Mouse (Mus musculus): ENCODE measurements around the gene Gm10320.

Gm10320 gene

DNA sequence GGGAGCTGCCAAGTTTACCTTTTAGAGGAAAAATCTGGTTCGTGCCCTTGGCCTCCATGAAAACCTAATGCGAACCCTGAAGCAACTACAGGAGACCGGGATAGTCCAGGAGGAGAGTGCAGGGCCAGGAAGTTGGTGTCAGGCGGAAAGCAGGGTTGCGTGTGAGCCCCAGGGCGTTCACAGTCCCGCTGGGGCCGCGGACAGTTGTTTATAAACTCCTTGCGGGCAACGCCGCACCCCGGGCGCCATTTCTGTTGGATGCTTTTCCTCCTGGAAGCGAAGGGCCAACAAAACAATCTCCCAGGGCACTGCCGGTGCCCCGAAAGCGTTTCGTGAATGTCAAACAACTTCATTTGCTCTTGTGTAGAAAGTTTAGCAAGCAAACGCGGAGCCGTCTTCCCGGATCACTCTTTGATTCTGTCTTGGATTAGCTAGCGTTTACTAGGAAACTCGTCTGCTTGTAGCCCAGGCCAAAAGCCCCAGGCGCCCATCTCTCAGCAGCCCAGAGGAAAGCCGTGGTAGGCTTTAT lies 11.1 kb upstream of the Gm10320 start:
- DNase-seq, result no peak

DNA sequence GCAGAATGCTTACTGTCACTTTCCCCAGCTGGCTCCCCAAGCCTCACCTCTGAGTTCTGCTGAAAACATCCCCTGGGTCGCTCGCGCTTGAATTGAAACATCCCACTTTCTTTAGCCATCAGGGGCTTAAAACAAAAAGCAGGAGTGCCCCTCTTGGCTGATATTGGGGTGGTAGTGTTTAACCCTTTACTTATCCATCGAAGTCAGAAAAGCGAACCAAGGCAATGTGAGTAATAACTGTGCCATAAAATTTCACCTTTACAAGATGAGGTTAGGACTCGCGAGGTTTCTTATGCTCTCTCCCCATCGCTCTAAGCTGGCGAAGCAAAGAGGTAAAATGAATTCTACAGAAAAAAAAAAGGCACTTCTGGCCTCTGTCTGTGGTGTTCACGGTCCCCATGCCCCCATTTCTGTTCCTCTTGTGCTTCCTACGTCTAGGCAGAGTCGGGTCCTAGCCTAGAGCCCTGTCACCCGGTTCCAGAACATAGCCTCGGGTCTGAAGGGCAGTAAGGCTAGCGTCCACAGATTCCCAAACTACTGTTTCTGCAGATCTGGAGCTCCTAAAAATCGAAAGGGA lies 10.5 kb upstream of the Gm10320 start:
- DNase-seq, result no peak

DNA sequence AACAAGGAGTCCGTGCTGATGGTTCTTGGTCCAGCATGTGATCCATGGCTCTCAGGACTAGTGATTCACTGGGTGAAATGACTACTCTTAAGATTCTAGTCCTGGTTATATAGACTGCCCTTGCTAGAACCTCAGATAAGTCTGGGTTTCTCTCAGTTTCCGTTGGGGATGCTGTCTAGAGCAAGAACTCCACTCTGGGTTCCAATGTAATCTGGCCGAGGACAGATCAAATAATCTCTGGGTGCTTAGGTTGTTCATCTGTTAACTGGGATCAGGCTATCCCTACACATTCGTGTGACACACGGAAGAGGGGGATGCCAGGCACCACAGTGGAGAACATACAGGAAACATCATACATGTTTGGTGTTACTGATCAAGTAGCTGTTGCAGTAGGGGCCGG lies 9.5 kb upstream of the Gm10320 start:
- no peak for DNase-seq

DNA sequence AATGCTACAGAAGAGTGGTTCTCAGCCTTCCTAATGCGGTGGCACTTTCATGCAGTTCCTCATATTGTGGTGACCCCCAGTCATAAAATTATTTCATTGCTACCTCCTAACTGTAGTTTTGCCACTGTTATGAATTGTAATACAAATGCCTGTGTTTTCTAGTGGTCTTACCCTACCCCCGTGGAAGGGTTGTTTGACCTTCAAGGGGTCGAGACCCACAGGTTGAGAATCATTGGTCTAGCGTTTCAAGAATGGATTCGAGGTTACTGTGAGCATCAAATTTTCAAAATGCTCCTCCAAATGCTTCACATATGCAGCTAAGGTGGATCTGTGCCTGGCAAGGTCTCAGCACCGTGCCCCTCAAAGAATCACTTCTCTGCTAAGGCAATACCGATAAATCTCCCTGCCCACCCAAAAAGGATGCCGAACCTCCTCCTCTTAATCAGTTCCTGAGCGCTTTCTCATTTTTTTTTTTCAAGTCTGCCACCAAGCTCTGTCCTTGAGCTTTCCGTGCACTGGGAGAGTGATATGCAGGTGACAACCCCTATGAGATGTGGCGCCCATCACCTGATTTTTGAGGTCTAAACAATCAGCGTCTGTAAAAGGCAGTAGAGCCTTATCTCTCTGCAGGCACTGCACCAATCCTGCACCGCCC lies 8.8 kb upstream of the Gm10320 start:
- DNase-seq, result no peak

DNA sequence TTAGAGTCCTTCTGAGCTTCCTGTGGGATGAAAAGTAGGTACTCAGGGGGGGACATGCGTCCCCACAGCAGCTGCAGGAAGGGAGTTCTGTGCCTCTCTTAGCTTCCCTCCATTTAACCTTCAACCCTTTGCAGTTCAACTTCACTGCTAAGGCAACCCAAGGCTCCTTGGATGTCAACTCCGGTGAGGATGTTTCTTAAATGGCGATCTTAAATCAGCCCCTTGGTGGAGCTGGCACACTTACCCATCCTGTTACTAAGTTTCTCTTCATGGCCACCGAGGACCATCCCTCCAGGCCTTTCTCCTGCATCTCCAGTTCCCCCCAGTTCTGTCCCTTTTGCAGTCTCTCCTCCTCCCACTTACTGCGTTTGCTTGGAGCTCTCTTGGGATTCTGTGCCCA lies 6.8 kb upstream of the Gm10320 start:
- DNase-seq, result no peak

DNA sequence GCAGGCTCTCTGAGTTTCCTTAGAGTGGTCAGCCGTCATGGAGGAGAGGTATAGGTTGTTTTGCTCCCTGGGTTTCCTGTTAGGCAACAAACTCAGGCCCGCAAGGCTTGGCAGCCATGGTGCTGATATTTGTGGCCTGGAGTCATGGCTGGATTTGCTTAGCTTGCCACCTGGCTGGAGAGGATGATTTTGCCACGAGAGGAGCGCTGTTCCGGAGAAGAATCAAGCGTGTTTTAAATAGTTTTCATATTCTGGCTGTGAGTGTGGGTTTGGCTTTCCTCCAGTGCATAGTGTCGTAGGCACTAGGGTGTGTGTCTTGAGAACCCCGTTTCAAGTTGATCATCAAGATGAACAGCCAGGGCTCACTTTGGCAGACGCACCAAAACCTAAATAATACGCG lies 6.3 kb upstream of the Gm10320 start:
- peak; percentile 4 for DNase-seq

DNA sequence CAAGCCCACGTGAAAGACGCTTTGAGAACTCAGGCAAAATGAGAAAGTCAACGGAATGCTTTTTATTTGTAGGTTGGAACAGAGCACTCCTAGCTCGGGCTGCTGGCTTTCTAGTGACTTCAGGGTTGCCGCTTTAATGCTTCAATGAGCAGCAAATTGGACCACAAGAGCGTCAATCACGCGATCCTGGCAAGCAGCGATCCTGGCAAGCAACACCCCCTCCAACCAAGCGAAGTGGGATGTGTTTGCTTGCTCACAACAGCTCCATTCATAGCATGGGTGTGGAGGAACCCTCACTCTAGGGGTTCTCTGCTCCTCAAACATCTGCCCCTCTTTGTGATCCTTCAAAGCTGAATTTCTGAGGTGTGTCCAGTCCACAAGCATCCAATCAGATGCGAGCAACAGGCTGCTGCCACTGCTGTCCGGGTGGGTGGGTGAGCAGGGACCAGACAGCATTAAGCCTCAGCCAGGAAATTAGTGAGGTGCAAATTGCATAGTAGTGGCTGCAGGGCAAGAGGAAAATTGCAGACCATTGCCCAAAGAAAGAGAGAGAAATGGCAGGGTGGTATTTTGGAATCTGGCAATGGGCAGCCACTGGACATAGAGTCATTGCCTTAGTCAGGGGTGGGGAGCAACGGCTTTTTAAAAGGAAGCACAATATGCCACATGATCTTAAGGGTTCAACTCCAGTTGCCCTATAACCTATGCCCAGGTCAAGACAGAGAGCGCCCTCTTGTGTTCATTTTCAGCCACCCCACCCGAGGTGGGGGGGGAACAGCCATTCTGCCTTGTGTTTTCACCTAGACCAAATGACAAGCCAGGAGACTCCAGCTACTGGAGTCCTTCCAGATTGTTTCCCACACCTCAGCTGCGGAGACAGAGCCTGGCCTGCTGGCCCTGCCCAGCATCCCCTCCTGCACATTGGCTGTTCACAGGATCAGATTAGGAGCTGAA lies 5.4 kb upstream of the Gm10320 start:
- DNase-seq, result peak; percentile 26

DNA sequence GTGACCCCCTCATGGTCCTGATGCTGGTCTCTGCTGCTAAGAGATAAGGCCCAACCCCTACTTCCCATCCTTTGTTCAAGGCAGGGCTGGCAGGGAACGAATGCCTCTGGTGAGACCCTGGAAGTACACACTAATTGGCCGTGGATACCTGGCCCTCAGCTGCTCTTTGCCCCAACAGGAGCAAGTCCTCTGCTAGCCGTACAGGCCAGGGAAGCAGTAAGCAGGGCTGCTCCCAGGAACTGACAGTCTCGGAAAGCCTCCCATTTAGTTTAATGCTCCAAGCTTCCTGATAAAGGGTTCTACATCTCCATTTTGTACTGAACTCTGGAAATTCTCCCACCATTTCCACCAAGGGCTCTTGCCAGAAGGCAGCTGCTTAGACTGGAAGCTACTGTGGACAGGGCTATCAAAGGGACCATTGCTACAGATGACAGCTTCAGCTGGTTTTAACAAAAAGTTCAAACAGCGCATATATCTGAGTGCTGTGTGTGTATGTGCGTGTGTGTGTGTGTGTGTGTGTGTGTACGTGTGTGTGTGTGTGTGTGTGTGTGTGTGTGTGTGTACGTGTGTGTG lies 2.8 kb upstream of the Gm10320 start:
- DNase-seq, result no peak

DNA sequence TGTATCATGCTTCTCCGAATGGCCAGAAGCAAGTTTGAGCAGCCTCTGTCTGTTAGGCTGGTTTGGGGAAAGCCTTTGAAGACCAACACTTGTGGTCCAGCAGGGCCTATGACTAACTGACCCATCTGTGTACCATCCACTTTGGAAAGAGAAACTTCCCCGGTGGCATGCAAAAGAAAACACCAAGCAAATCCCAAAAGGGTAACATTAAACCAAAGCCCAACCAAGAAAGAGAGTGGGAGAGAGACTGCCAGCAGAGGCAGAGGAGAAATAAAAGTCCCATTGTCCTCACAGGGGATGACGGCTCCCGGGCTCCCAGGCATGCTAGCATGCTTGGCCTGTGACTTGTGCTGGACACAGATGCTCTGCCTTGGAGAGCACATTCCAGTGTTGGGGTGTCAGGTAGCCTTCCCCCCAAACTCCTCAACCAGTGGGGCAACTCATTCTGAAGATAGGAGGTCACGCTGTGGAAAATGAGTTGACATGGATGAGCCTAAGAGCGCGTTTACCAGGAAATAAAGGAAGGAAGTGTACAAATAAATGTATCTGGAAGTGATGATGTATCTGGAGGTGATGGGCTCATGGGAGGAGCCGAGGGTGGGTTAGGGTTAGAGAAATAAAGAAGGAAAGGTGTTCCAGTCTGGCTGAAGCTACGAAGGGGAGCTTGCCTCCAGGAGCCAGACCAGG lies 911 bp upstream of the Gm10320 start:
- DNase-seq, result no peak

DNA sequence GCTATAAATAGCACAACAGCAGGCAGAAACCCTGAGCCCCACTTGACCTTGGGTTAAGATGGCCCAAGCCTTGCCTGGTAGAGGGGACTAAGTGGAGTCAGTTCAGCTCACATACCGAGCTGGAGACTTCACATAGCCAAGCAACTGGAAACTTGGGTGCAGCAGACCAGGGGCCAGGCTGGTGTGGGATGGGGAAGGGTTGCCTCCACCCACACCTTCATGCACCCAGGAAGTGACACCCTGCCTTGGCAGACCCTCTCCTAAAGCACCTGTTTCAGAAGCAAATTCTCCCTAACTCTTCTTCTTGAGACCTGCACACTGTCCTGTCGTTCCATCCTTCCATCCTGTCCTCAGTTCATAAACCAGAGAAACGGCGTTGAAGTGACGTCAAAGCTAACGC lies 5.1 kb downstream of the Gm10320 start:
- no peak for DNase-seq

DNA sequence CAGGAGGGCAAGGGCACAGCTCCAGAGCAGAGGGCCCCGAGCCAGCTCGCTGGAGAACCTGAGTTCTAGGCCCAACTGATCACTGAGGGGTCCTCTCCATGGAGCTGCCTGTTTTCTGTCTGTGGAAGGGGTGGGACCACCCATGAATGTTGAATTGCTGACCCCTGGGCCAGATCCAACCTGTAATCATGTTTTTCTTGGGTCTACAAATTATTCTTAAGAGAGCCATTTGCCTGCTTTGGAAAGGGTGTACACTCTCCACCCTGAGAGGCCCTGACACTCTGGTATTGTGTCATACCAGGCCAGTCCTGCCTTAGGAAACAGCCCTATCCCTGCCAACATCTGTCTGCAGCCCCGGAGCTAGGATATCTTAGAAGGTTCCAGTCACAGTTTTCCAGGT lies 5.6 kb downstream of the Gm10320 start:
- DNase-seq, result no peak

DNA sequence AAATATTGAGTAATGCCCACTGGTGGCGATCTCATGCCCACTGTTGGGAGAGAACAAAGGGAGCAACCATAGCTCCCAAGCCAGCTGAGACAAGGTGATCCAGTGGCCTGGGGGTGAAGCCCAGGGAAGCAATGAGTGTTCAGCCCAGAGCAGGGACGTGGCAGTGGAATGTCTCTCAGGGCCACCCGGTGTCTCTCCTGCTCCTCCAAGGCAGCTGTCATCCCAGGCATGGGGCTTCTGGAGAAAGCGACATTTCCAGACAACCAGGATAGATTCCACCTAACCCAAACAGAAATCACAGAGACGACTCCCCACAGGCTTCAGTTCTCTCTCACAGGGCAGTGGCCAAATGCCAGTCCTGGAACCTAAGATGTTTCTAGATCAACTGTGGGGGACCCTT lies 6.4 kb downstream of the Gm10320 start:
- no peak for DNase-seq

DNA sequence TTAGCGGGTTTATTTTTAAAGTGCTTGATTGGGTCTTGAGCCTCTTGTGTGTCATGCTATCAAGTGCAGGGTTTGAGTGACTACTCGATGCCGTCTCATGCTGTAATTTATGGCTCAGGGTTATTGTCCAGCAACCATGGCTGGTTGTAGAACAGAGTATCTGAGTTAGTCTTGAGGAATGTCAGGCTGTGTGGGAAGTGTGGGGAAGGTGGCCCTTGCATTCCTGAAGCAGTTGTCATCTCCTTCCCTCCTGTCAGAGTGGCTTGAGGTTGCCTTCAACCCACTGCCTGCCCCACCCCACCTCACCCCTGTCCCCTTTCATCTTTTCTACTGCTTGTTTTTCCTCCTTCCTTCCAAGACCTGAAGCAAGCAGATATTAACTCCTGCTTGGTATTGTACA lies 13.8 kb downstream of the Gm10320 start:
- no peak for DNase-seq

DNA sequence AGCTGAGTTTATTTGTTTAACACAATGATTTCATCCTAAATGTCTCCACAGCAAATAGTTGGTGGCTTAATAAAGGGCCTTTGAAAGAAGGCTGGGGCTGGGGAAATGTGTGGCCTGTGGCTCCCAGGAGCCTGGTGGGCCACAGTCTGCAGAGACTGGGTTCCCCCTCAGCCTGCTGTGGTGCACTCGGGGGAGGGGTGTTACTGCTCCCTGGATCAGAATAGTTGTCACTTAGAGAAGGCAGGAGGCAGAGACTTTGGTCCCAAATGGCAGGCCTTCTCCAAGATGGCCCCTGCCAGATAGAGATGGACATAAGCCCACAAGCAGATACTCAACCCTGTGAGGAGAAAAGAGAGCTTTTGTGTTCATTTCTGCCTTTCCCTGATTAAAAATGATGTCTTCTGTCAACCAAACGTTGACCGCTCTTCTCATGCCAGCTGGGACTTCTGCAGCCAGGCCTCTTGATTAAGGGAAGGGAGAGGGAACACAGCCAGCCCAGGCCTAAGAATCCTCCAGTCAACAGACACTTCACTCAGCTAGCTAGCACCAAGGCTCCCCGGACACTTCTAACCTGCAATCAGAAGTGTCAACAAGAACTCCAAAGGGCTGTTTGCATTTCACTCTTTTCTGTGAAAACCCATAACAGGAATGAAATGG lies 14.8 kb downstream of the Gm10320 start:
- DNase-seq, result no peak

DNA sequence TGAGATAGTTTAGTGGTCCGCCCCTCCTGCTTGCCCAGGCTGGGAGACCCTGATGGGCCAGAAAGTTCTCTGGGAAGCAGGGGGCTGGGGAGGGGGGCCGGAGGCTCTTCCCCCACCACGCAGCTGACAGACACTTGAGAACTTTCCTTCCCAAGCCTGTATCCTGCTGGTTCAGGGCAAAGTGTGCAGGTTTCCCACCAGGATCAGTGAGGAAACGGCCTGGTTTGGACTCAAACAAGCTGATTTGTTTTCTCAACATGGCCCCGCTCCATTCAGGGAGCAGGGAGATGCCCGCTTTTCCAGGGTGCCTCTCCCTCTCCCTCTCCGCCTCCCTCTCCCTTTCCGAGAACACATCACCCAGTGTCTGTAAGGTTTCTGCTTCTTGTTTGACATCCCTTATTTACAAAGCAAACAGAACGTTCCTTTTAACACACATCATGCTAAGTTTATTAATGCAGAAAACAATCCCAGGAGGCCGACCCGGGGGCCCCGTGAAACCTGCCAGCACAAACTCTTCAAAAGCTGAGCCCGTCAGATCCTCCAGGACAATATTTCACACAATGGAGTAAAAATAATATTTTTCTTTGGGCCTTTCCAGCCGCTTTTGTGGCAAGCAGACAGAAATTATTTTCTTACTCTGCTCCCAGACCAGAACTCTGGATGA lies 15.5 kb downstream of the Gm10320 start:
- DNase-seq, result no peak

DNA sequence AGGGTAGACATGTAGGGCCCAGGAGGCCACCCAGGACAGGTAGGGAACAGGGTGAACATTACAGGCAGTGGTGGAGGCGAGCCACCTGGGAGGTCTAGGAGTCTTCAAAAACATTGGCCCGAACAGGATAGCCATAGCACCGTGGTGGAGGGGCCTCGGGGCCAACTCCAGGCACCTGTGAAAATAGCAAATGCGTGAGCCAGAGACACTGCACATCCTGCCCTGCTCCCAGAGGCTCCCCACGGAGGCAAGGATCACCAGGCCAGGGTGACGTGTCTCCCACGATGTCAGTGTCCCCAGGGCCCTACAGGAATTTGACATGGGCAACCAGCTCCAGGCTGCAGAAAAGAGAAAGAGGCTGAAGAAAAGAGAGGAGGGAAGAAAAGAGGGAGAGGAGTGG lies 16.1 kb downstream of the Gm10320 start:
- DNase-seq, result no peak

DNA sequence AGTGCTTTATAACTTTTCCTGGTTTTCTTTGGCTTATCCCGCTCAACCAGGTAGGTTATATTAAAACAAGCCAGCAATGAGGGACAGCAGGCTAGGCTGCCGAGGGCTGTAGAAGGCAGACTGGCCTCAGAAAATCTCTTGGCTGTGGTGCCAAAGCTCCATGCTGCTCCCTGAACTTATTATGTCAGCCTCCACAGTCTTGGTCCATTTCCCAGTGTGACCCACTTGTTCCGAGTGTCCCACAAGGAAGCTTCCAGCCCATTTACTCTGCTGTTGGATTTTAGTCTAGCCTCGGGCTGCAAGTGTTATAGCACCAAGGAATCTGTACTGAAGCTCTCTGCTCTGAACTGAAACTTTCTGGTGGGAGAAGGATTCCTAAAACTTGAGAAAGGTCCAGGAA lies 18.8 kb downstream of the Gm10320 start:
- DNase-seq, result no peak

DNA sequence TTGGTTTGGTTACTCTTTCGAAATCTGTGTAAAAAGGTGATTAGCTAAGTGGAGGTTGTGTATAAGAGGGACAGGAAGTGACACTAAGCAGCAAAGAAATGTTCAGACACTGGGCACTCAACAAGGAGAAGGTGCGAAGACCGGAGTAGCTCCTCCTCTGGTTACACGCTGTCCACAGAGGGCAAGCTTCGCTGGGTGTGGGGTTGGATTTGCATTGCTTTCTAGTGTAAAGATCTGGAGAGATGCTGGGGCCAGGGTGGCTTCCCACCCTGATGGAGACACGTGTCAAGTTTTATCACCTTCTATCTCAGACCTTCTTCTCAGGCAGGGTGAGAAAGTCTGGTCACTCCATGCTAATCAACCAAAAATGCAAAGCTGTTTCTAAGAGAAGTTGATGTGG lies 20.0 kb downstream of the Gm10320 start:
- no peak for DNase-seq

DNA sequence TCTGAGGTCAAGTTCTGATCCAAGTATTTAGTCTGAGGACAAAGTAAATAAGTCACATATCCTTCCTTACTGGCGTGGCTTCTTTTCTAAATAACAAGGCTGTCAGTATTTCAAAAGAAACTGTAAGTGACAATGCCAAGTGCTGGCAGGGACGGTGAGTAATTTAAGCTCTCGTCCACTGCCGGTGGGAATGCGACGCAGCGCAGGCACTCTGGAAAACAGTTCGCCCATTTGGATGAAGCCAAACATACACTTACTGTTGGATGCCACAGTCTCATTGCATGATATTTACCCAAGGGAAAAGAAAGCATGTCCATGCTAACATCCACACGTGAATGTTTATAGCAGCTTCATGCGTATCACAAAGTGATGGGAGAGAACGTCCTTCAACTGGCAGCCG lies 21.5 kb downstream of the Gm10320 start:
- no peak for DNase-seq

DNA sequence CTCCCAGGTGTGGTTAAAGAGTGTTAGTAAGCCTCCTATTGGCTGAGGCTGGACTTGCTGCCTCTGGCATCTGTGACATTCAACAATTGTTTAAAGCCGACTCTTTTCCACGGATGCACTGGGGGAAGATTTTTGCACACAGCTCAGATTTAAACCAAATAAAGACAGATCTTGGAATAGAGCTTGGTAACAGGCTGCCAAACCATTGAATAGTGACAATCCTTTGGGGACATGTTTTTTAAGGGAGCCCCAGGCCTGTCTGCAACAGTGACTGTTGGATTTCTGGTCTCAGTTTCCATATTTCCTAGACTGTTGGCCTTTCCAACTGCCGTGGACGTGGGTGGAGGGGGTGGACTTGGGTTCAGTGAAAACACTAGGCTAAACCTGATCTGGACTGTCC lies 21.9 kb downstream of the Gm10320 start:
- DNase-seq, result no peak

DNA sequence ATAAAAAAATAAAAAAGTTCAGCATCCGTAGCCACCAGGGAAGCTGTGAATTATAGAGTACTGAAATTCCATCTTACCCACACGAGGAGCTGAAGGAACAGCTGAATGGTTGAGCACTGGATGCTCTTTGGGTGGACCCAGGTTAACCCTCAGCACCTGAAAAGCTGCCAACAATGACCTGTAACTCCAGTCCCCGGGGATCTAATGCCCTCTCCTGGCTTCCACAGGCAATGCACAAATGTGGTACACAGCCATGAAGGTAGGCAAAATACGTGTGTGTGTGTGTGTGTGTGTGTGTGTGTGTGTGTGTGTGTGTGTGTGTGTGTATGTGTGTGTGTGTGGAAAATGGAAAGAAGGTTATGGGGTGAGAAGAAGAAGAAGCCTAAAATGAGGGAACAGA lies 30.3 kb downstream of the Gm10320 start:
- no peak for DNase-seq

DNA sequence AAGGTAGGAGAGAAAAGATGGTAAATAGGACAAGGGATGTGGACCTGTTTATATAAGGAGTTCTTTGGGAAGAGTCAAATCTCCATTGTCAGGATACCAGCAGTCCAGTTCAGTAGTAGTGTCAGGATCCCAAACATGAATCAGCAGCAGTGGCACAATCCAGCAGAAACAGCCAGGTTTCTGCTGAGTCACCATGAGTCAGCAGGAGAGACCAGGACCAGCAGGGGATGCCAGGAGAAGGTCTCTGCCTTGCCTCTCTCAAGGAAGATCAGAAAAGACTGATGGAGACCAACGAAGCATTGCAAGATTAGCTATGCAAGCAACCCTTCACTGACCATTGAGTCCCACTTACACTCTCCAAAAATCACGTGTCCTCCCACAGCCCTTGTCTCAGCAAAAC lies 35.4 kb downstream of the Gm10320 start:
- DNase-seq, result no peak

Measured in lung, postnatal 36 days (tissue).